Mouse (Mus musculus): Measurements from ENCODE around the gene Gm3532. TPM values are rescaled to one million over a fixed set of nuclear protein-coding genes. Genes with fewer than 3 reads are reported as not detected.

The Gm3532 gene
- polyA plus RNA-seq (2017; shearing (Covaris generic)) = not detected

GRCm38 (mm10) chr14:5538196-5538595, at the start of gene Gm3532:
Gene Gm3532, plus strand, starts transcription at chr14:5538496.

DNA sequence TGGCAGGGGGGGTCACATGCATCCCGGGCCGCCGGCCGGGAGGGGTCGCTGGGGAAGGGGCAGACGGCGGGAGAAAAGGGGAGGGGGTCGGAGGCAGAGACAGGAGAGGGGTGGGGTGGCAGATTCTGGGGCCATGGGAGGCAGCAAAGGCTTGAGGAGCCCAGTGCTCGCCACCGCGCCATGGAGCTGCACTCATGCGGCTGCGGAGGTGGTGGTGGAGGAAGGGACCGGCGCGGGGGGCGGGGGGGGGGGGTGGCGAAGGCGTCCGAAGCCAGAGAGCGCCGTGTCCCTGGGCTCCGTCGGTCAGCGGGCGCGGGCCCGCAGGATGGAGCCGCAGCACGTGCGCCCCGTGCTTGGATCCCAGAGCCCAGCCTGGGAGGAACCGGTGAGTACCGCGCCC, 36.9 kb upstream of the Gm3532 start, which contains the start of gene Gm3488:
TSS of gene Gm3488 (plus strand) at position 301 of the 400 bp plus-strand sequence.

Other genes starting within 250 kb of the Gm3532 start
- not detected for gene Gm3542, start 203.6 kb upstream of the Gm3532 start, polyA plus RNA-seq (2017; shearing (Covaris generic))
- 7.5 TPM for gene Gm3500, start 149.4 kb upstream of the Gm3532 start, polyA plus RNA-seq (2017; shearing (Covaris generic))
- gene Gm3194, start 83.0 kb upstream of the Gm3532 start, polyA plus RNA-seq (2017; shearing (Covaris generic)) = 2.9 TPM
- gene Gm8246, start 60.7 kb upstream of the Gm3532 start, polyA plus RNA-seq (2017; shearing (Covaris generic)) = not detected
- not detected for gene Gm3187, start 54.3 kb upstream of the Gm3532 start, polyA plus RNA-seq (2017; shearing (Covaris generic))
- 6.7 TPM for gene Gm3488, start 36.8 kb upstream of the Gm3532 start, polyA plus RNA-seq (2017; shearing (Covaris generic))
- gene Gm8265, start 94.5 kb downstream of the Gm3532 start, polyA plus RNA-seq (2017; shearing (Covaris generic)) = not detected
- not detected for gene Gm9603, start 149.0 kb downstream of the Gm3532 start, polyA plus RNA-seq (2017; shearing (Covaris generic))
- 0.66 TPM for gene Gm3373, start 203.1 kb downstream of the Gm3532 start, polyA plus RNA-seq (2017; shearing (Covaris generic))

Measured in CD4-positive, CD25-positive, alpha-beta regulatory T cell, adult 9 weeks (primary cell).